Mouse (Mus musculus): ENCODE measurements around the gene Kcnk6.
A peak's percentile ranks its signal among the peaks of the same experiment; 100 is the strongest.

The Kcnk6 gene

GRCm38 (mm10) chr7:29232247-29233013 lies at the start of gene Kcnk6:
Kcnk6 (minus strand) TSS chr7:29232515.
- DNase-seq (ENCODE audit: low read depth, low spot score): peak; percentile 30

GRCm38 (mm10) chr7:29281201-29282073 lies 49.1 kb upstream of the Kcnk6 start, which contains the start of gene Spint2:
Spint2 (minus strand) TSS chr7:29281912.
- peak; percentile 92 for DNase-seq (ENCODE audit: low read depth, low spot score)

GRCm38 (mm10) chr7:29280801-29281200 lies 48.5 kb upstream of the Kcnk6 start:
- DNase-seq (ENCODE audit: low read depth, low spot score): no peak

- no peak for DNase-seq (ENCODE audit: low read depth, low spot score)
Measured at GRCm38 (mm10) chr7:29279924-29280323, 47.6 kb upstream of the Kcnk6 start.

- DNase-seq (ENCODE audit: low read depth, low spot score): no peak
Measured at GRCm38 (mm10) chr7:29279261-29279660, 46.9 kb upstream of the Kcnk6 start.

GRCm38 (mm10) chr7:29277510-29277909 lies 45.2 kb upstream of the Kcnk6 start:
- DNase-seq (ENCODE audit: low read depth, low spot score): no peak

- no peak for DNase-seq (ENCODE audit: low read depth, low spot score)
Measured at GRCm38 (mm10) chr7:29276715-29277114, 44.4 kb upstream of the Kcnk6 start.

- DNase-seq (ENCODE audit: low read depth, low spot score): no peak
Measured at GRCm38 (mm10) chr7:29271687-29272465, 39.6 kb upstream of the Kcnk6 start.

GRCm38 (mm10) chr7:29270445-29270844 lies 38.1 kb upstream of the Kcnk6 start:
- no peak for DNase-seq (ENCODE audit: low read depth, low spot score)

- no peak for DNase-seq (ENCODE audit: low read depth, low spot score)
Measured at GRCm38 (mm10) chr7:29266931-29267330, 34.6 kb upstream of the Kcnk6 start.

GRCm38 (mm10) chr7:29265636-29266035 lies 33.3 kb upstream of the Kcnk6 start:
- no peak for DNase-seq (ENCODE audit: low read depth, low spot score)

DNA sequence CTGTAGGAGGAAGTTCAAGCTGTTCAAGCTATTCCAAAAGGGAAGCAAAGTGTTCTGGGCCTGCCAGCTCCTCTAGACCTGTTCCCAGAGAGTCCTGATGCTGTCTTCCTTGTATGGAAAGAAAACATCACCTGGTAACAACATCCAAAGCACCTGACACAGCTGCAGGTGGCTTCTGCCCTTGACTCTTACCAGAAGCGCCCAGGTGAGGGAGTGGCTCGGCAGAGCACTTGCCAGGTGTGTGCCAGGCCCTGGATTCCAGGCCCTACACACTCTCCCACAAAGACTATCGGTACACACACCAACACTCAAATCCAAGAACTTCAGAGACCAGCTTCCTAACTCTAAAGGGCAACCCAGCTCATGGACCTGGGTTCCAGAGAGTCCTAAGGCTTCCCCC lies 31.5 kb upstream of the Kcnk6 start:
- DNase-seq (ENCODE audit: low read depth, low spot score): no peak

- no peak for DNase-seq (ENCODE audit: low read depth, low spot score)
Measured at GRCm38 (mm10) chr7:29262151-29262550, 29.8 kb upstream of the Kcnk6 start.

- DNase-seq (ENCODE audit: low read depth, low spot score): no peak
Measured at GRCm38 (mm10) chr7:29259781-29260730, 27.7 kb upstream of the Kcnk6 start.

DNA sequence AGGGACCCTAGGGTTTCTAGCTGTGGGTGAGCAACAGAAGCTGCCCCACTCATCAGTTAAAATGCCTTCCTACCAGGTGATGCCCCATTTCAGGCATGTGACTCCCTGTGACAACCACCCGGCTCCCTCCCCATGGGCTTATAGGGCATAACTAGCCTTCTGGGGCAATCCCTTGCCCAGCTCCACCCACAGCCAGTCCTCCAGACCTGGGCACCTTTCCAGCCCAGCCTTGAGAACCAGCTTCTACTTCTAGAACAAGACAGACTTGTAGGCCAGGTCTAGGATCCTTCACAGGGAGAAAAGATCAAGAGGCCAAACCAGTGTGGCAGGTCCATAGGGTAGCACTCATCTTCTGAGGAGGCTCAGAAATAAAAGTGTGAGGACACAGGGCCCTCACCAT lies 25.1 kb upstream of the Kcnk6 start:
- DNase-seq (ENCODE audit: low read depth, low spot score): no peak

DNA sequence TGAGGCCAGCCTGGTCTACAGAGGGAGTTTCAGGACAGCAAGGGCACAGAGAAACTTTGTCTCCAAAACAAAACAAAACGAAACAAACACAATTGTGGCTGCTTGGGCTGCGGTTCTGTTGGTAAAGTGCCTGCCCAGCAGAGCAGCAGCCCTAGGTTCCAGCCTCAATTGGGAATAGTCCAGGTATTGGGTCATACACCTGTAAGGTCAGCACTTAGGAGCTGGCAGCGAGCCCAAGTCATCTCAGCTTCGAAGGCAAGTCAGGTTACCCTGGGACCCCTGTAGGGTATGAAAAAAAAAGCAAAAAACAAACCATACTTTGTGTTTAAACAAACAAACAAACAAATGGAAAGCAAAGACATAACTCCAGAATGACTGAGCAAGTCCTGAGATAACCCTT lies 23.6 kb upstream of the Kcnk6 start:
- no peak for DNase-seq (ENCODE audit: low read depth, low spot score)

DNA sequence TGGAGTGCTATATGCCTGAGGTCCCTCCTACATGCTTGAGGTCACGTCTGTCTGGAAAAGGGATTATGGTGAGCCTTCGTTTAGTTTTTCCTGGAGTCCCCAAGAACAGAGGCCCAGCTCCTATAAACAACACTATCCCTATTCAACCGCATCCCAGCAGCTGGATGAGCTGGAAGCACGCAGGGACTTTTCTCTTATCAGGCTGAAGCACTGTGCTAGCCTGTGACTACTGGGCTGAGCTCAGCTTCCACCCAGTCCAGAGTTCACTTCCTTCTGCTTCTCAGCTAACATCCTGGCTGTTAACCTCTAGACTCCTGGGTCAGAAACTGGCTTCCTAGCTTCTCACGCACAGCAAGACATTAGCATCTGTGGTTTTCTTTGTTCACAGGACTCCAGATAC lies 21.5 kb upstream of the Kcnk6 start:
- DNase-seq (ENCODE audit: low read depth, low spot score): no peak

GRCm38 (mm10) chr7:29251166-29251565 lies 18.9 kb upstream of the Kcnk6 start:
- no peak for DNase-seq (ENCODE audit: low read depth, low spot score)

DNA sequence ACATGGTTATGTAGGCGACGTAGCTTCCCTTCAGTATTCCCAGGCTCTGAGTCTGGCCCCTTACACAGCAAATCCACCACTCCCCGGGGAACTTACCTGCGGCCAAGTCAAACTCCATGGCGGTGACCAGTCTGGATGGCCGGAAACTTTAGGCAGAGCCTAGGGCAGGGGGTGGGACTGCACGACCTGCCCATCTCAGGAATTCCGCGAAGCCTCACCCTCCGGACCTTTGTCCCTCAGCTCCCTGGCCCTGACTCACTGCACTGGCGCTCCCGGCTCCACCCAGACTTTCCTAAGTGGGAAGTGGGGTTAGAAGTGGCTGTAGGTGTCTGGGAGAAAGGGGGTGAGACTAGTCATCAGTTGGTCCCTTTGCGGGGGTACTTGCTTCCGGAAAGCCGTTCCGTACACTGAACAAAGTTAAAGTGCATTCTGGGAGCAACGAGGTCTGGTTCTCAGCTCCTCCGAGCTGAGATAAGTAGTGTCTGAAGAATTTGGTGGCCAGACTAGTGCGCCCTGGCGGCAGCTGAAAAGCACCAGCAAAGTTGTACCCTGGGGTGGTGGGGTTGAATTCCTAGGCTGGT lies 16.0 kb upstream of the Kcnk6 start, which contains the start of gene 2200002D01Rik:
Gene 2200002D01Rik, minus strand, starts transcription at position 206 of the 581 bp plus-strand sequence.
- DNase-seq (ENCODE audit: low read depth, low spot score): peak; percentile 79

GRCm38 (mm10) chr7:29247706-29248105 lies 15.4 kb upstream of the Kcnk6 start:
- DNase-seq (ENCODE audit: low read depth, low spot score): peak; percentile 58
